Mouse (Mus musculus) limb, embryonic 13.5 days (tissue): ENCODE data around the gene Aldh8a1. TPM values are rescaled to one million over a fixed set of nuclear protein-coding genes. Genes with fewer than 3 reads are reported as not detected.

Experiments
- ATAC-seq: fragments of 200-750 bp; cut with Nextera tagmentation; 2 replicates; pipeline ENCODE4 v1.8.0; 2017; ENCODE audit warnings: low read depth, moderate number of reproducible peaks, moderate TSS enrichment; ENCODE audit not compliant: low FRiP score
- H3K27ac ChIP-seq: fragments of 300-500 bp; sonication (generic); 2 replicates; pipeline ENCODE4 v1.5.1; 2015; ENCODE audit warnings: inconsistent platforms, mild to moderate bottlenecking, moderate library complexity
- H3K27me3 ChIP-seq: fragments of 300-500 bp; sonication (generic); 2 replicates; pipeline ENCODE4 v1.6.1; 2015; ENCODE audit warnings: mild to moderate bottlenecking, inconsistent platforms
- H3K36me3 ChIP-seq: fragments of 300-500 bp; sonication (generic); 2 replicates; pipeline ENCODE4 v1.6.1; 2015; ENCODE audit warnings: inconsistent platforms, mild to moderate bottlenecking, moderate library complexity
- H3K4me1 ChIP-seq: fragments of 300-500 bp; sonication (generic); 2 replicates; pipeline ENCODE4 v1.6.1; 2015; ENCODE audit warnings: inconsistent platforms
- H3K4me2 ChIP-seq: fragments of 300-500 bp; sonication (generic); replicated peaks from 2 replicates; pipeline ENCODE4 v1.6.1; 2015; ENCODE audit warnings: inconsistent platforms, mild to moderate bottlenecking, moderate library complexity
- H3K4me3 ChIP-seq: fragments of 300-500 bp; sonication (generic); 2 replicates; pipeline ENCODE4 v1.5.1; 2015; ENCODE audit warnings: moderate library complexity, mild to moderate bottlenecking, inconsistent platforms
- H3K9ac ChIP-seq: fragments of 300-500 bp; sonication (generic); 2 replicates; pipeline ENCODE4 v1.6.1; 2015; ENCODE audit warnings: mild to moderate bottlenecking, inconsistent platforms
- H3K9me3 ChIP-seq: fragments of 300-500 bp; sonication (generic); 2 replicates; pipeline ENCODE4 v1.6.1; 2016; ENCODE audit warnings: inconsistent platforms
- WGBS: fragments of 180-500 bp; shearing (Covaris S2); methylation state at CpG from one replicate; pipeline ENCODE4 v1.1.7; 2015; 5-methylcytosine and 5-hydroxymethylcytosine counted together
- polyA plus RNA-seq: library from polyadenylated mRNA; unstranded; fragments of >200 nt; fragmentation: Nextera tagmentation; extraction: Ambion mirVana; gene quantifications from 2 replicates; pipeline ENCODE4 v1.2.1, GENCODE M21; 2015

Gene Aldh8a1
- polyA plus RNA-seq, 1 experiment from 2014 or later: 0.14 TPM

GRCm38 (mm10) chr10:21351766-21352165 lies 25.3 kb upstream of the Aldh8a1 start:
- no peaks in the 10 kb centered on the region for H3K27me3 ChIP-seq
- H3K4me3 ChIP-seq: no peak overlapping the region
- no peak for ATAC-seq
- no peaks in the 10 kb centered on the region for H3K4me1 ChIP-seq
- H3K4me2 ChIP-seq: no peak overlapping the region
- no peak overlapping the region for H3K27ac ChIP-seq
- WGBS: 90% methylated on average over 12 of the region's 12 CpGs
- no peaks in the 10 kb centered on the region for H3K9me3 ChIP-seq
- peaks cover 72% of the 10 kb centered on the region for H3K36me3 ChIP-seq
- no peak overlapping the region for H3K9ac ChIP-seq

GRCm38 (mm10) chr10:21353890-21354289 lies 23.2 kb upstream of the Aldh8a1 start:
- H3K4me1 ChIP-seq: no peaks in the 10 kb centered on the region
- no peaks in the 10 kb centered on the region for H3K27me3 ChIP-seq
- H3K4me3 ChIP-seq: no peak overlapping the region
- H3K27ac ChIP-seq: no peak overlapping the region
- H3K4me2 ChIP-seq: no peak overlapping the region
- 61% methylated on average over 5 of the region's 5 CpGs for WGBS
- no peak for ATAC-seq
- H3K36me3 ChIP-seq: peaks cover 78% of the 10 kb centered on the region
- no peaks in the 10 kb centered on the region for H3K9me3 ChIP-seq
- H3K9ac ChIP-seq: no peak overlapping the region

GRCm38 (mm10) chr10:21354506-21354905 lies 22.6 kb upstream of the Aldh8a1 start:
- Histone ChIP-seq H3K4me2 (no peak overlapping the region), H3K9ac (no peak overlapping the region), H3K27me3 (no peaks in the 10 kb centered on the region), H3K9me3 (no peaks in the 10 kb centered on the region), H3K4me1 (no peaks in the 10 kb centered on the region), H3K36me3 (peaks cover 81% of the 10 kb centered on the region), H3K27ac (no peak overlapping the region), H3K4me3 (no peak overlapping the region)
- WGBS: 86% methylated on average over 7 of the region's 7 CpGs
- ATAC-seq: no peak

GRCm38 (mm10) chr10:21357986-21358385 lies 19.1 kb upstream of the Aldh8a1 start:
- peaks cover 74% of the 10 kb centered on the region for H3K36me3 ChIP-seq
- WGBS: 88% methylated on average over 8 of the region's 8 CpGs

GRCm38 (mm10) chr10:21359086-21359485 lies 18.0 kb upstream of the Aldh8a1 start:
- 96% methylated on average over 4 of the region's 4 CpGs for WGBS
- no peaks in the 10 kb centered on the region for H3K4me1 ChIP-seq
- no peak for ATAC-seq
- H3K4me3 ChIP-seq: no peak overlapping the region
- no peak overlapping the region for H3K27ac ChIP-seq
- H3K4me2 ChIP-seq: no peak overlapping the region
- peaks cover 71% of the 10 kb centered on the region for H3K36me3 ChIP-seq
- H3K9ac ChIP-seq: no peak overlapping the region
- no peaks in the 10 kb centered on the region for H3K9me3 ChIP-seq
- no peaks in the 10 kb centered on the region for H3K27me3 ChIP-seq

More at GRCm38 (mm10) chr10:21357986-21358385, 19.1 kb upstream of the Aldh8a1 start:
- Histone ChIP-seq H3K9me3 (no peaks in the 10 kb centered on the region), H3K4me1 (no peaks in the 10 kb centered on the region), H3K27me3 (no peaks in the 10 kb centered on the region), H3K27ac (no peak overlapping the region), H3K4me2 (no peak overlapping the region), H3K4me3 (no peak overlapping the region), H3K9ac (no peak overlapping the region)
- ATAC-seq: no peak

GRCm38 (mm10) chr10:21361871-21362270 lies 15.2 kb upstream of the Aldh8a1 start:
- H3K9ac ChIP-seq: no peak overlapping the region
- no peak overlapping the region for H3K4me3 ChIP-seq
- H3K4me2 ChIP-seq: no peak overlapping the region
- no peaks in the 10 kb centered on the region for H3K4me1 ChIP-seq
- no peak overlapping the region for H3K27ac ChIP-seq
- WGBS: 68% methylated on average over 7 of the region's 7 CpGs
- H3K36me3 ChIP-seq: peaks cover 73% of the 10 kb centered on the region
- no peaks in the 10 kb centered on the region for H3K9me3 ChIP-seq
- H3K27me3 ChIP-seq: no peaks in the 10 kb centered on the region
- no peak for ATAC-seq

- H3K4me2 ChIP-seq: no peak overlapping the region
- H3K27me3 ChIP-seq: no peaks in the 10 kb centered on the region
- no peak overlapping the region for H3K9ac ChIP-seq
- H3K27ac ChIP-seq: no peak overlapping the region
- no peak for ATAC-seq
- no peaks in the 10 kb centered on the region for H3K4me1 ChIP-seq
- no peak overlapping the region for H3K4me3 ChIP-seq
- H3K36me3 ChIP-seq: peaks cover 75% of the 10 kb centered on the region
- no peaks in the 10 kb centered on the region for H3K9me3 ChIP-seq
- 91% methylated on average over 4 of the region's 4 CpGs for WGBS
These were observed 13.8 kb upstream of the Aldh8a1 start for GRCm38 (mm10) chr10:21363297-21363696.

- no peak for ATAC-seq
These were observed 12.1 kb upstream of the Aldh8a1 start for GRCm38 (mm10) chr10:21364946-21365345.

GRCm38 (mm10) chr10:21365897-21366296 lies 11.2 kb upstream of the Aldh8a1 start:
- H3K4me2 ChIP-seq: no peak overlapping the region
- H3K36me3 ChIP-seq: peaks cover 76% of the 10 kb centered on the region
- 86% methylated on average over 4 of the region's 4 CpGs for WGBS
- H3K4me3 ChIP-seq: no peak overlapping the region
- H3K4me1 ChIP-seq: no peaks in the 10 kb centered on the region
- no peak overlapping the region for H3K9ac ChIP-seq
- ATAC-seq: no peak
- no peaks in the 10 kb centered on the region for H3K27me3 ChIP-seq
- H3K27ac ChIP-seq: no peak overlapping the region
- H3K9me3 ChIP-seq: no peaks in the 10 kb centered on the region

More at GRCm38 (mm10) chr10:21364946-21365345, 12.1 kb upstream of the Aldh8a1 start:
- H3K9ac ChIP-seq: no peak overlapping the region
- H3K27ac ChIP-seq: no peak overlapping the region
- no peak overlapping the region for H3K4me3 ChIP-seq
- no peaks in the 10 kb centered on the region for H3K27me3 ChIP-seq
- H3K9me3 ChIP-seq: no peaks in the 10 kb centered on the region
- WGBS: 95% methylated on average over 7 of the region's 7 CpGs
- H3K4me1 ChIP-seq: no peaks in the 10 kb centered on the region
- H3K4me2 ChIP-seq: no peak overlapping the region
- H3K36me3 ChIP-seq: peaks cover 80% of the 10 kb centered on the region

GRCm38 (mm10) chr10:21366471-21366870 lies 10.6 kb upstream of the Aldh8a1 start:
- H3K4me2 ChIP-seq: no peak overlapping the region
- peaks cover 76% of the 10 kb centered on the region for H3K36me3 ChIP-seq
- WGBS: 73% methylated on average over 3 of the region's 3 CpGs

GRCm38 (mm10) chr10:21367481-21367880 lies 9.6 kb upstream of the Aldh8a1 start:
- H3K4me2 ChIP-seq: no peak overlapping the region
- H3K36me3 ChIP-seq: peaks cover 68% of the 10 kb centered on the region
- H3K4me3 ChIP-seq: no peak overlapping the region
- no peaks in the 10 kb centered on the region for H3K27me3 ChIP-seq
- WGBS: 93% methylated on average over 9 of the region's 9 CpGs
- H3K9ac ChIP-seq: no peak overlapping the region
- no peaks in the 10 kb centered on the region for H3K4me1 ChIP-seq
- H3K9me3 ChIP-seq: no peaks in the 10 kb centered on the region
- H3K27ac ChIP-seq: no peak overlapping the region
- no peak for ATAC-seq

More at GRCm38 (mm10) chr10:21366471-21366870, 10.6 kb upstream of the Aldh8a1 start:
- Histone ChIP-seq H3K9ac (no peak overlapping the region), H3K9me3 (no peaks in the 10 kb centered on the region), H3K27me3 (no peaks in the 10 kb centered on the region), H3K27ac (no peak overlapping the region), H3K4me3 (no peak overlapping the region), H3K4me1 (no peaks in the 10 kb centered on the region)
- no peak for ATAC-seq

GRCm38 (mm10) chr10:21369586-21369985 lies 7.5 kb upstream of the Aldh8a1 start:
- no peak overlapping the region for H3K4me2 ChIP-seq
- 95% methylated on average over 2 of the region's 2 CpGs for WGBS
- H3K27me3 ChIP-seq: no peaks in the 10 kb centered on the region
- no peak overlapping the region for H3K4me3 ChIP-seq
- no peaks in the 10 kb centered on the region for H3K9me3 ChIP-seq
- H3K9ac ChIP-seq: no peak overlapping the region
- no peaks in the 10 kb centered on the region for H3K4me1 ChIP-seq
- ATAC-seq: no peak
- no peak overlapping the region for H3K27ac ChIP-seq
- peaks cover 50% of the 10 kb centered on the region for H3K36me3 ChIP-seq

- no peak overlapping the region for H3K4me3 ChIP-seq
- H3K27ac ChIP-seq: no peak overlapping the region
- no peak overlapping the region for H3K4me2 ChIP-seq
- H3K27me3 ChIP-seq: no peaks in the 10 kb centered on the region
- no peak overlapping the region for H3K9ac ChIP-seq
- H3K36me3 ChIP-seq: peaks cover 27% of the 10 kb centered on the region
- no peaks in the 10 kb centered on the region for H3K4me1 ChIP-seq
- H3K9me3 ChIP-seq: no peaks in the 10 kb centered on the region
- 94% methylated on average over 6 of the region's 6 CpGs for WGBS
- no peak for ATAC-seq
These were observed 4.8 kb upstream of the Aldh8a1 start for GRCm38 (mm10) chr10:21372271-21372670.
